Mouse (Mus musculus) cortical plate, adult 2 months (tissue): ENCODE results near the gene Fam69b.

Source experiments
- CTCF ChIP-seq: fragments of 200-500 bp; IDR thresholded peaks from 2 replicates; pipeline ENCODE4 v1.5.1; 2011; ENCODE audit warnings: mild to moderate bottlenecking, control low read depth, low read length; ENCODE audit not compliant: insufficient read depth; ENCODE audit errors: extremely low read depth
- POLR2A ChIP-seq: fragments of 200-500 bp; IDR thresholded peaks from 2 replicates; pipeline ENCODE4 v1.6.1; 2011; ENCODE audit warnings: mild to moderate bottlenecking, low read length, control low read depth; ENCODE audit not compliant: insufficient read depth; ENCODE audit errors: extremely low read depth

DNA sequence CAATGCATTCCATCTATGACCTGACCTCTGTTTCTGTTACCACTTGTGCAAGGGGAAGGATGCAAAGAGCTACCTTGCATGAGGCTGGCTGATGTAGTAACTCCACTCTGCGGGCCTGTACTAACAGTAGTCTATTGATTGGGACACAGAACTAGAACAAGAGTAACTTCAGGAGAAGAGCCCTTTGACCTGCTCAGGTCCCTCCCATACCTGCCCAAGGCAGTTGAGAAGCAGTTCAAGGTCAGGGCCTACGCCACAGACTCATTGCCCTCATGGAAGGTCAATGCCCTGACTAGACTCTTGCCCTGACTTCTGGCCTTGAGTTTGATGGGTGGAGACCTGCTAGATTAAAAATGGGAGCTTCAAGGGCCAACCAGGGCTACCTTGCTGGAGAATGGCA is 27.6 kb upstream of the Fam69b start:
- TF ChIP-seq CTCF (no peak), POLR2A (no peak)
